Mouse (Mus musculus): ENCODE measurements around the gene Ccdc80. TPM values are rescaled to one million over a fixed set of nuclear protein-coding genes. Genes with fewer than 3 reads are reported as not detected.
A peak's percentile ranks its signal among the peaks of the same experiment; 100 is the strongest.

Gene Ccdc80
- polyA plus RNA-seq, 1 experiment from 2014 or later = 93.0 TPM

- H3K9me3 ChIP-seq = no peaks in the 10 kb centered on the region
- no peak overlapping the region for H3K27ac ChIP-seq
- H3K4me1 ChIP-seq = peaks cover 59% of the 10 kb centered on the region
- no peaks in the 10 kb centered on the region for H3K27me3 ChIP-seq
- WGBS = 88% methylated on average over 13 of the region's 13 CpGs
- no peaks in the 10 kb centered on the region for H3K36me3 ChIP-seq
- H3K9ac ChIP-seq = peak overlapping the region; percentile 83; the same call in 1 of the 2 replicates
- ATAC-seq (ENCODE audit: low FRiP score, low read depth) = no peak
- peak overlapping the region; percentile 59 for H3K4me3 ChIP-seq
- H3K4me2 ChIP-seq (replicated peaks) = peak overlapping the region; percentile 84
These were observed 1.8 kb downstream of the Ccdc80 start for GRCm38 (mm10) chr16:45095030-45095429.

- Histone ChIP-seq H3K9ac (no peak overlapping the region), H3K9me3 (no peaks in the 10 kb centered on the region), H3K4me3 (0 out of 2 replicates have a peak overlapping the region, but pooled peaks have one; percentile 10), H3K27me3 (no peaks in the 10 kb centered on the region), H3K4me2 (replicated peaks) (peak overlapping the region; percentile 84), H3K36me3 (no peaks in the 10 kb centered on the region), H3K27ac (no peak overlapping the region), H3K4me1 (peaks cover 59% of the 10 kb centered on the region)
- 91% methylated on average over 26 of the region's 26 CpGs for WGBS
- no peak for ATAC-seq (ENCODE audit: low FRiP score, low read depth)
These were observed 2.6 kb downstream of the Ccdc80 start for GRCm38 (mm10) chr16:45095561-45096482.

DNA sequence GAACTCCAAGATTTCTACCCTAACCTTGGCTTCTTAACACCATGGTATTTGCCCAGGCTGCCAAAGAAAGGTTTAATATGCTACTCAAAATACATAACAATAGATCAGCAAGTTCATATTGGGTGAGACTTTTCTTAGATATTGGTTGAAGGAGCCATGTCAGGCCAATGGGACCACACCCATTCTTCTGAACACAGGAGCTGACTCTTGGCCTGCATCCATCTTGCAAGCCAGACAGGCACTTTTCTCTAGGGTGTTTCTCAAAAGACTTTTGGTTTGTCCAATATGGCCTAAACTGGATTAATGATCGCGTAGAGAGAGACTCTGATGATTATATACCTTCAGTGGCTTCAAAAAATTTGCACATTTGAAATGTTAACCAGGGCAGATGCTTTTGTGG, 4.3 kb downstream of the Ccdc80 start:
- Histone ChIP-seq H3K4me2 (replicated peaks) (peak overlapping the region; percentile 84), H3K36me3 (no peaks in the 10 kb centered on the region), H3K4me3 (no peak overlapping the region), H3K27me3 (no peaks in the 10 kb centered on the region), H3K27ac (no peak overlapping the region), H3K4me1 (peaks cover 58% of the 10 kb centered on the region), H3K9me3 (no peaks in the 10 kb centered on the region), H3K9ac (no peak overlapping the region)
- ATAC-seq (ENCODE audit: low FRiP score, low read depth) = no peak
- 96% methylated on average over 2 of the region's 2 CpGs for WGBS

DNA sequence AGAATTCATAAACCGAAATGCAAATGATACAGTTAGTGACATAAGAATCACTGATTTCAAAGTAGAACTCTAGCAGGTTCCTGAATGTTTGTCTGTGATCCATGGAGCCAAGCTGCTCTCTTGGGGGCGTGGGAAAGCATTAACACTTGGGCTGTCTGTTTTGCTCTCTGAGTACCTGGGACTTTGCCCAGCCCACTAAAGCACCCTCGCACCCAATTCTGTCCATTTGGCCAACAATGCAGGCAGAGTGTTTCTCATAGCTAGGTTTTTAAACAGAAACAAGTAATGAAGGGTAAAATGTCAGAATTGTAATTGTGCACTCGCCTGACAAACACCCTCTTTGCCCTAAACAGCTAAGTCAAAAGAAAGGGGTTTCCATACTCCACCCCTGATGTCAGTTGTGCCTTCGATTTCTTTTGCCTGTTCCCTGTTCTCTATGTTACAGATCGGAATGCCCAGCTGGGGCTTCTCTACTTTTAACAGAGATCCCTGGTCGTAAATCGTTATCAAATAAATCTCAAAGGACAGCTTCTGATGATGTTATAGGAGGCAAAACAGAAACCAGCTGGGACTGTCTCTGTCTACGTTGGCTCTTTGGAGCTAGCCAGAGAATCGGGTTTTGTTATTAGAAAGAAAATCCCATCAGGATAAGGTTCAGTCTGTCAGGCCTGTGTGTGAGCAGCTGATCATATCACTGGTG, 5.1 kb downstream of the Ccdc80 start:
- Histone ChIP-seq H3K27me3 (no peaks in the 10 kb centered on the region), H3K36me3 (no peaks in the 10 kb centered on the region), H3K9me3 (no peaks in the 10 kb centered on the region), H3K9ac (no peak overlapping the region), H3K4me3 (peak overlapping the region; percentile 23), H3K27ac (no peak overlapping the region; the same call in 1 of the 2 replicates), H3K4me1 (peaks cover 50% of the 10 kb centered on the region), H3K4me2 (replicated peaks) (peak overlapping the region; percentile 84)
- no peak for ATAC-seq (ENCODE audit: low FRiP score, low read depth)
- 45% methylated on average over 10 of the region's 10 CpGs for WGBS

DNA sequence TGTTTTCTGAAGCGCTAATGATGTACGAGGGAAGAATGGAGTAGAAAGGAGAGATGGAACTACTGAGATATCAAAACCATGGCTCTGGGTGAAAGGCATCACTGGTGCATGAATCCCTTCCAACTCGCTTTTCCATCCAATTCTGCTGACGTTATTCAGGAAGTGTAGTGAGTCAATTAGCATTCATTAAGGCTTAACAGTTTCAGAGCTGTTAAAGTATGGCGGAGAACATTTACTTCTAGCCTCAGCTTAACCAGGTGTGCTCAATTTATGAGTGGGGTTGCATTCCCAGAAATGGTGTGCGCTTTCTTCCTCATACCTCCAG, 5.6 kb downstream of the Ccdc80 start:
- Histone ChIP-seq H3K9ac (no peak overlapping the region), H3K4me3 (peak overlapping the region; percentile 23), H3K4me1 (peaks cover 49% of the 10 kb centered on the region), H3K27ac (no peak overlapping the region), H3K4me2 (replicated peaks) (peak overlapping the region; percentile 84), H3K9me3 (no peaks in the 10 kb centered on the region), H3K36me3 (no peaks in the 10 kb centered on the region), H3K27me3 (no peaks in the 10 kb centered on the region)
- no peak for ATAC-seq (ENCODE audit: low FRiP score, low read depth)
- WGBS = 32% methylated on average over 6 of the region's 6 CpGs

DNA sequence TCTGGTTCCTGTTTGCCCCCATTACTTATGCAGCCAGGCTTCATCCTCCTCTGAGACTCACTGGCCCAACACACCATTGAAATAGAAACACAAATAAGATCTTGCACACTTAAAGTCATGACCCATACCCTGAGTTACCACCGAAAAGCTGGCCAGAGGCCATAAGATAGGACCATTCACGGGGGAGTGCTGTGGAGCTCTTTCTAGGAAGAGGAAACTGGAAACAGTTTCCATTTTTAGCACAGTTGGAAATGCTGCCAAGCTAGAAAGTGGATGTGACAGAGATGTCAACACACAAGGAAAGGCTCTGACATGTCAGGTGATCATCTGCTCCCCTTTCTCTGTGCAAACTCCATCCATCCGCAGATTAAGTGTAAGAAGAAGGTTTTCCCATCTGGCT, 7.7 kb downstream of the Ccdc80 start:
- WGBS = 77% methylated on average over 3 of the region's 3 CpGs
- no peak overlapping the region for H3K4me2 ChIP-seq (replicated peaks)

GRCm38 (mm10) chr16:45104993-45105392, 11.8 kb downstream of the Ccdc80 start:
- Histone ChIP-seq H3K4me1 (no peaks in the 10 kb centered on the region), H3K4me2 (replicated peaks) (no peak overlapping the region), H3K9me3 (no peaks in the 10 kb centered on the region), H3K4me3 (no peak overlapping the region), H3K36me3 (0 out of 2 replicates have a peak, but pooled peaks cover 6% of the 10 kb centered on the region), H3K9ac (no peak overlapping the region), H3K27ac (no peak overlapping the region), H3K27me3 (no peaks in the 10 kb centered on the region)
- ATAC-seq (ENCODE audit: low FRiP score, low read depth) = no peak
- 53% methylated on average over 3 of the region's 3 CpGs for WGBS

More for the DNA sequence above, 7.7 kb downstream of the Ccdc80 start:
- no peak overlapping the region for H3K4me3 ChIP-seq
- H3K4me1 ChIP-seq = peaks cover 33% of the 10 kb centered on the region
- H3K9ac ChIP-seq = no peak overlapping the region
- ATAC-seq (ENCODE audit: low FRiP score, low read depth) = no peak
- H3K36me3 ChIP-seq = 0 out of 2 replicates have a peak, but pooled peaks cover 2% of the 10 kb centered on the region
- no peaks in the 10 kb centered on the region for H3K27me3 ChIP-seq
- H3K27ac ChIP-seq = no peak overlapping the region
- H3K9me3 ChIP-seq = no peaks in the 10 kb centered on the region

GRCm38 (mm10) chr16:45108203-45108878, 15.1 kb downstream of the Ccdc80 start:
- H3K36me3 ChIP-seq = peaks cover 17% of the 10 kb centered on the region
- 73% methylated on average over 5 of the region's 5 CpGs for WGBS
- ATAC-seq (ENCODE audit: low FRiP score, low read depth) = no peak
- H3K4me1 ChIP-seq = peaks cover 3% of the 10 kb centered on the region; the same call in 1 of the 2 replicates
- no peak overlapping the region for H3K27ac ChIP-seq
- no peak overlapping the region for H3K9ac ChIP-seq
- no peak overlapping the region for H3K4me2 ChIP-seq (replicated peaks)
- H3K4me3 ChIP-seq = no peak overlapping the region
- H3K9me3 ChIP-seq = no peaks in the 10 kb centered on the region
- H3K27me3 ChIP-seq = no peaks in the 10 kb centered on the region

DNA sequence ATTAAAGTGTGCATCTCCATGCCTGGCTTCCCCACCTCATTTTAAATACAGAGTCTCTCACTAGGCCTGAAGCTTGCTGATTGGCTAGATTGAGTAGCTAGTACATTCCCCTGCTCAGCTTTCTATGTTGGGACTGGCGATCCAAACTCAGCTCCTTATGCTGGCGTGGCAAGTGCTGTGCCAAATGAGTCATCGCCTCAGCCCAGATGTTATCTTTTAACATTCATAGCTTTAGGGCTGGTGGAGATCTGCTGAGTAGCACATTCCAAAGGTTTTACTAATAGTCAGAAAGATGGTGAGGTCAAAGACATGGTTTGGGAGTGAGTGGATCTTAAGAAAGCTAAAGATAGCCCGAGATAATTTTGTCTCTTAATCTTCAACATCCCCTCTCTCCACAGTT, 17.3 kb downstream of the Ccdc80 start:
- H3K27ac ChIP-seq = no peak overlapping the region
- no peak overlapping the region for H3K4me2 ChIP-seq (replicated peaks)
- H3K36me3 ChIP-seq = peaks cover 22% of the 10 kb centered on the region
- no peak overlapping the region for H3K9ac ChIP-seq
- H3K27me3 ChIP-seq = no peaks in the 10 kb centered on the region
- H3K4me1 ChIP-seq = peaks cover 3% of the 10 kb centered on the region; the same call in 1 of the 2 replicates
- no peak overlapping the region for H3K4me3 ChIP-seq
- 44% methylated on average over 4 of the region's 4 CpGs for WGBS
- no peak; the same call in 1 of the 2 replicates for ATAC-seq (ENCODE audit: low FRiP score, low read depth)
- no peaks in the 10 kb centered on the region for H3K9me3 ChIP-seq

DNA sequence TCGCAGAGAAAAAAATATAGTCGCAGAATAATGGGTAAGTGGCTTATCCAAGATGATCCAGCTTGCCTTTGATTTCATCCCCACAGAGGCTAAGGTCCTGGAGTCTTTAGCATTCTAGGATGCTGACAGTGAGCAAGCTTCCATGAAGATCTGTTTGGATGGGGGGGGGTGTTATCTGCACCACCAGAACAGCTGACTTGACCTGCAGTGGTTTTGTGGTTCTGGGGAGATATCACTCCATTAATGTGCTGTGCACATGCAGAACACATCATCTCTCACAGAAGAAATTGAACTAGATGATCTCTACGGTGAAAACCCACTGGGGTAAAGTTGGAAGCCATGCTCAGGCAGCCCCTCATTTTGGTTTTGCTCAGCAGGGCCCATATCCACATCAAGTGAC, 24.0 kb downstream of the Ccdc80 start:
- peaks cover 32% of the 10 kb centered on the region for H3K36me3 ChIP-seq
- no peak overlapping the region for H3K4me2 ChIP-seq (replicated peaks)
- no peak overlapping the region for H3K9ac ChIP-seq
- 88% methylated on average over 3 of the region's 3 CpGs for WGBS
- no peak overlapping the region for H3K4me3 ChIP-seq
- ATAC-seq (ENCODE audit: low FRiP score, low read depth) = no peak
- H3K27me3 ChIP-seq = no peaks in the 10 kb centered on the region
- peaks cover 8% of the 10 kb centered on the region for H3K4me1 ChIP-seq
- H3K9me3 ChIP-seq = no peaks in the 10 kb centered on the region
- no peak overlapping the region for H3K27ac ChIP-seq

- H3K36me3 ChIP-seq = peaks cover 29% of the 10 kb centered on the region
- no peak overlapping the region for H3K27ac ChIP-seq
- H3K9me3 ChIP-seq = no peaks in the 10 kb centered on the region
- H3K27me3 ChIP-seq = no peaks in the 10 kb centered on the region
- WGBS = 83% methylated on average over 3 of the region's 3 CpGs
- no peak overlapping the region for H3K9ac ChIP-seq
- peaks cover 8% of the 10 kb centered on the region for H3K4me1 ChIP-seq
- no peak overlapping the region for H3K4me2 ChIP-seq (replicated peaks)
- no peak for ATAC-seq (ENCODE audit: low FRiP score, low read depth)
- H3K4me3 ChIP-seq = no peak overlapping the region
These were observed 25.6 kb downstream of the Ccdc80 start for GRCm38 (mm10) chr16:45118760-45119159.

All from limb, embryonic 13.5 days (tissue).